Mouse (Mus musculus) ES-Bruce4 (cell line): Measurements from ENCODE around the gene Toe1.

ENCODE experiments used
- EP300 ChIP-seq: IDR thresholded peaks from 2 replicates; pipeline ENCODE4 v1.6.1; 2011; ENCODE audit warnings: low read depth, low read length; ENCODE audit not compliant: insufficient read depth
- POLR2A ChIP-seq: IDR thresholded peaks from one replicate; pipeline ENCODE4 v1.8.1; 2011; ENCODE audit warnings: low read length; ENCODE audit not compliant: insufficient read depth

DNA sequence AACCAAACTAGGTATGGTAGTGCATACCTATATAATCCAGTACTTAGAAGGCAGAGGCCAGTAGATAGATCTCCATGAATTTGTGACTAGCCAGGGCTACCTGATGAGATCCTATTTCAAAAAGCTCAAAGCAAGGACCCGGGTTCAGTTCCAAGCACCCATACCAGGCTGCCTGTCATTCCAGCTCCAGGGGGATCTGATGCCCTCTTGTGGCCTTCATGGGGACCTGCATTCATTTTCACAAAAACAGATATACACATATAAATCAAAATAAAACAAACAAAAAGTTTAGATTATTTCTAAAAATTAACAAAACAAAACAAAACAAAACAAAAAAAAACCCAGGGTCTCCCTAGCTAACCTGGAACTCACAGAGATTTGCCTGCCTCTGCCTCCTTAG is 20.9 kb downstream of the Toe1 start:
- no peak for TF ChIP-seq POLR2A
- no peak for TF ChIP-seq EP300
